Mouse (Mus musculus) cerebellum, adult 9-11 months (tissue): ENCODE data around the gene Olfr559.

Experiments used
- DNase-seq: peaks from one replicate; pipeline ENCODE4 v3.0.0; 2022

Gene Olfr559

DNA sequence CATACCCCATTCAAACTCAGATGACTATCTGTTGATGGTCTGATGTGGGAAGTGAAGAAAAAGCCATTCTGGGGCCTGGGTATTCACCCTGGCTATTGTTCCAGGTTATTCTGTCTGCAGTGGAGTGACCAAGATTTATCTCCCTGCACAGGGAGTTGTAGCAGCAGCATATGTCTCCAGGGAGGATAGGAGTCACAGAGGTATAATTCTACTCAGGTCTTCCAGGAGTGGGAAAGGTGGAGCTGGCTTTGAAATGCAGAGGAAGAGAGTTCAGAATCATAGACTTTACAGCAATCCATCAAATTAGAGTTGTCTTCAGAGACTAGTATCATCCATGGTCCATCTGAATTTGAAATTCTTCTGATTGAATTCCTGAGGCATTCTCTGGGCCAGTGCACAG, at the start of gene Olfr559:
Gene Olfr559 (minus strand): TSS at position 101 of the 400 bp plus-strand sequence.
- DNase-seq: no peak

GRCm38 (mm10) chr7:102770921-102771320, 43.6 kb upstream of the Olfr559 start, which contains the start of gene Olfr561:
Olfr561 (plus strand) TSS chr7:102771221.
- DNase-seq: no peak

DNA sequence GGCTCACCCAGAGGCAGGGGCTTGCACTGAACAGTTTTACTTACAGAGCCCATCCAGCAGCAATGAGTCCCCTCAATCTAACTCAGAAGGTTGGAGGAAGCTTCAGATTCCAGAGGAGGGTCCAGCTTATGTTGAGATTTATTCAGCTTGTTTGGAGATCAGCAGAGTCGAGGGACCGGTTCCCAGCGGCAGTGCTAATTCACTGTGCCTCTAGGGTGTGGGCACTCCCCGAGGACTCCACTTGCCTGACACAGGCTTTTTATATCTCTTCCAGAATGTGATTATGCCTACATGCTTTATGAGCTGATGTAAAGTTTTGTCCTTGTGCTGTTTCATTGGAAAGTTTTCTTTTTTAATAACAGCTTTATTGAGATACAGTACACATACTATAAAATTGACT, 32.0 kb upstream of the Olfr559 start, which contains the start of the genes Olfr560 and Olfr78:
Gene Olfr560 (minus strand): TSS at position 101 of the 400 bp plus-strand sequence.
Gene Olfr78 (minus strand): TSS at position 206 of the 400 bp plus-strand sequence.
- DNase-seq: no peak

GRCm38 (mm10) chr7:102752086-102752485, 24.8 kb upstream of the Olfr559 start:
- DNase-seq: no peak

GRCm38 (mm10) chr7:102737705-102738104, 10.4 kb upstream of the Olfr559 start:
- DNase-seq: no peak

GRCm38 (mm10) chr7:102733793-102734192, 6.5 kb upstream of the Olfr559 start:
- no peak for DNase-seq

DNA sequence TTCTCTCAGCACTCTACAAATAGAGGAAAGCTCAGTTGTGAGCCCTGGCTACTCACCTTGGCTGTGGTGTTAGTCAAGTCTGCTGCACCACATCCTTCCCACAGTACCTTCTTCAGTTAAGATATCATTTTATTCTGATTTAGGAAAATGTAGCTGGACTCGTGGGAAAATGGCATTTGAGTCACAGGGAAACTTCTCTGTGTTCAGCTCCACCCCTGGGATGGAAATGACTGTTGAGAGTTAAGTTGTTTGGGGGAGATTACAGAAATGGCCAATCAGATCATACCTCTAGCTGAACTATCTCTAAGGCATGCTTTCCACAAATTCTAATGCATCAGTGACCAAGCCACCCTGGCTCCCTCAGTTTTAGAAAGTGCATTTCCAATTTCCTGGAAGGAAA, 8.3 kb downstream of the Olfr559 start, which contains the start of gene Olfr33:
Gene Olfr33 (minus strand): TSS at position 101 of the 400 bp plus-strand sequence.
- DNase-seq: no peak

GRCm38 (mm10) chr7:102701915-102702314, 25.4 kb downstream of the Olfr559 start, which contains the start of gene Olfr558:
Olfr558 (plus strand) TSS chr7:102702215.
- no peak for DNase-seq

- peak; percentile 56 for DNase-seq
Observed at GRCm38 (mm10) chr7:102698461-102698860, 28.8 kb downstream of the Olfr559 start.

DNA sequence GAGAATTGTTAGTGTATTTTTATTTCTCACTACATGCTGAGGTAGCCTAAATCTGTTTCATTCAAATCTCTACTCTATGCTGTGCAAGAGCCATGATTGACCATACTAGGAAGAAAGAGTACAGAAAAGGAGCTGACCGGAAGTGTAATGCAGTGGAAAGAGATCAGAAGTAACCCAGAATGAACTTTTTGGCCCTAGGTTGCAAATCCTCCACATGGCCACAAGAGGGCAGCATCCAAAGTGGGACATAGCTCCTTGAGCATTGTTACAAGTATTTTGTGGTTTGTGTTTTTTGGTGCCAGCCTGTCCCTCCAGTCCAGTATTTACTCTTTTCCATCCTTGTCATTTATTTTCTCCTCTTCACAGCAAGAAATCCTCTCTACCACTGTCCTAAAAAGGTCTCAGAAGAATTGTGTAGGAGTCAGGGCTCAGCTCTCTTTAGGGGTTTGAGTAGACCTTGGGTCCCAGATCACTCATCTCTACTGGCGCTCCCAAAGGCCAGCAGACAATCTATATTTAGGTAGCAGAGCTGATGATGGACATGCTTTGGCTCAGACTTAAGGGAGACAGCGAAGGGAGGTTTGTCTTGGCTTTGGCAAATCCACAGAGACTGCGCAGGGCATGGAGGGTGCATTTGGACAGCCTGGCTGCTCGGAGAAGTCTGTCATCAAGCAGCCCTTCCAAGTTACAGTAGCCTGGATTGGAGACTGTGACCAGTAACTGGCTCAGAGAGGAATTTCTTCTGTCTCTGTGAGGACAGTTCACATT, 31.7 kb downstream of the Olfr559 start, which contains the start of gene Olfr557:
Gene Olfr557 (plus strand): TSS at position 553 of the 768 bp plus-strand sequence.
- no peak for DNase-seq

- peak; percentile 59 for DNase-seq
Observed at GRCm38 (mm10) chr7:102686944-102687501, 40.3 kb downstream of the Olfr559 start, which contains the start of gene Trim68. Trim68 (minus strand) TSS chr7:102687327.

DNA sequence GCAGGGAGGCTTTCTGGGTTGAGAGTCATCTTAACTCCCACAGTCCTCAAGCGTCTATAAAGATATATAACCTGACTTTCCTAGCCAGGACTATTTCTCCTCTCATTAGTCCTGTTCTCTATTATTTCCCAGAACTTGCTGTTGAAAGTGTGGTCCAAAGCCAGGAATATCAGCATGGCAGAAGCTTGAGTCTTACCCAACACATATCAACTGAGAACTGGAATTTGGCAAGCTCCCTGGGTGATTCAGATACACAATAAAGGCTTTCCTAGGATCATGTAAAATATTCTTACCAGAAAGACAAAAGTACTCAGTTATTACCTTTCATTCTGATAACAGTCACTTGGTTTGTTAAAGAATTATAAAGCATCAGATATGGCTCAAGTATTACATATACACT, 45.4 kb downstream of the Olfr559 start:
- no peak for DNase-seq

DNA sequence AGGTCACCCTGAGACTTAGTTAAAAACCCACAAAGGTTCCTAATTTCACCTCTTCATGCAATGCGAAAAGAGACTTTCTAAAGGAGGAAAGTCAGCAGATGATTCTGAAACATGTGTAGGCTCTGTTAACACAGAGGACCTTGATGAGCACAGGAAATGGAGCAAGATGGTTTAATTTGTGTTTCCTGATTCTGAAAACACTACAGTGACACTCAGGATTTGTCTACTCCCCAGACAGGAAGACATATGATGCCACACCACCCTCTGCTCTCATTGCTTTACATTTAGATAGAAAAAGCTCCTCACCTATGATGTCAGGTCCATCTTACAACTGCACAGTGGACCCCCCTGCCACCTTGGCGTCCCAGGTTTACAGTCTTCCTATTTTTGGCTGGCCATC, 51.1 kb downstream of the Olfr559 start:
- DNase-seq: no peak
